Mouse (Mus musculus): ENCODE results near the gene Itga3. TPM values are rescaled to one million over a fixed set of nuclear protein-coding genes. Genes with fewer than 3 reads are reported as not detected.

Gene Itga3
- polyA plus RNA-seq, 1 experiment from 2014 or later: 9.5 TPM

GRCm38 (mm10) chr11:95006525-95007219, 69.9 kb downstream of the Itga3 start:
- Histone ChIP-seq H3K4me1 (peaks cover 45% of the 10 kb centered on the region), H3K9me3 (no peaks in the 10 kb centered on the region), H3K27ac (peak overlapping the region; percentile 67), H3K9ac (peak overlapping the region; percentile 24; the same call in 1 of the 2 replicates), H3K4me2 (peak overlapping the region; percentile 64), H3K4me3 (peak overlapping the region; percentile 42), H3K36me3 (peaks cover 41% of the 10 kb centered on the region), H3K27me3 (no peaks in the 10 kb centered on the region)
- 2% methylated on average over 27 of the region's 27 CpGs for WGBS
- peak; percentile 31; the same call in 1 of the 2 replicates for ATAC-seq (ENCODE audit: insufficient number of reproducible peaks, low FRiP score, low TSS enrichment, low read depth)

- H3K4me3 ChIP-seq: peak overlapping the region; percentile 42
- 25% methylated on average over 4 of the region's 4 CpGs for WGBS
Observed at GRCm38 (mm10) chr11:95006038-95006437, 70.6 kb downstream of the Itga3 start.

DNA sequence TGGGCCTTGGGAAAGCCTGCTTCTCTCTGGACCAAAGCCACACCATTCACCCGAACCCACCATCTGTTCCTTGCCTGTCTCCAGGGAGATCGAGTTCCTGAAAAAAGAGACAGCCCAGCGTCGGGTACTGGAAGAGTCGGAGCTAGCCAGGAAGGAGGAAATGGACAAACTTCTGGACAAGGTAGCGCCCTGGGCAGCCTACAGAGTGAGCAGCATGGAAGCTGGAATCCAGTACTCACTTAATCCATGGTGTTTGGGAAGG, 71.7 kb downstream of the Itga3 start:
- Histone ChIP-seq H3K36me3 (peaks cover 59% of the 10 kb centered on the region), H3K9ac (no peak overlapping the region), H3K4me2 (no peak overlapping the region), H3K27me3 (no peaks in the 10 kb centered on the region), H3K4me3 (no peak overlapping the region), H3K9me3 (no peaks in the 10 kb centered on the region), H3K4me1 (peaks cover 44% of the 10 kb centered on the region), H3K27ac (peak overlapping the region; percentile 3; the same call in 1 of the 2 replicates)
- ATAC-seq (ENCODE audit: insufficient number of reproducible peaks, low FRiP score, low TSS enrichment, low read depth): no peak
- 53% methylated on average over 6 of the region's 6 CpGs for WGBS

More at GRCm38 (mm10) chr11:95006038-95006437, 70.6 kb downstream of the Itga3 start:
- peaks cover 39% of the 10 kb centered on the region for H3K4me1 ChIP-seq
- ATAC-seq (ENCODE audit: insufficient number of reproducible peaks, low FRiP score, low TSS enrichment, low read depth): no peak
- no peaks in the 10 kb centered on the region for H3K9me3 ChIP-seq
- H3K4me2 ChIP-seq: peak overlapping the region; percentile 64
- H3K27ac ChIP-seq: peak overlapping the region; percentile 67
- 0 out of 2 replicates have a peak overlapping the region, but pooled peaks have one; percentile 17 for H3K9ac ChIP-seq
- H3K36me3 ChIP-seq: peaks cover 48% of the 10 kb centered on the region
- no peaks in the 10 kb centered on the region for H3K27me3 ChIP-seq

- no peak overlapping the region for H3K4me3 ChIP-seq
- H3K9me3 ChIP-seq: no peaks in the 10 kb centered on the region
- no peak for ATAC-seq (ENCODE audit: insufficient number of reproducible peaks, low FRiP score, low TSS enrichment, low read depth)
- peaks cover 45% of the 10 kb centered on the region for H3K4me1 ChIP-seq
- 80% methylated on average over 12 of the region's 12 CpGs for WGBS
- H3K9ac ChIP-seq: no peak overlapping the region
- H3K36me3 ChIP-seq: peaks cover 65% of the 10 kb centered on the region
- peak overlapping the region; percentile 3; the same call in 1 of the 2 replicates for H3K27ac ChIP-seq
- no peak overlapping the region for H3K4me2 ChIP-seq
- H3K27me3 ChIP-seq: no peaks in the 10 kb centered on the region
Observed at GRCm38 (mm10) chr11:95004136-95004936, 72.3 kb downstream of the Itga3 start.

DNA sequence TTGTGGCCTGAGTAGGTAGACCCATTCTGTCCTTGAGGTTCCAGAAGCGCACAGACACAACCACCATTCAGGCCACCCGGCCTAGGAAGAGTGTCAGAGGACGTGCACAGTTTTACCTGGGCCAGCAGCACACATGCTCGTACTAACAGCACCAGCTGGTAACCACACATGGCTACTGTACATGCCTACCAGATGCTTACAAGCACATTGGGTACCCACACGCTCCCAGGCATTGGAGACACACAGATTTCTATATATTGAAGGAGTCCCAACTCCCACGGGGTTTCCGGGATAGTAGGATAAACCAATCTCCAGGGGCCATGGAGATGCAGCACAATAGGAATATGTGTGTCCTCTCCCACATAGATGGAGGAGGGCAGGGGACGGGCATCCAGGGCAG, 73.9 kb downstream of the Itga3 start:
- no peak overlapping the region for H3K27ac ChIP-seq
- no peak overlapping the region for H3K9ac ChIP-seq
- no peaks in the 10 kb centered on the region for H3K9me3 ChIP-seq
- no peak overlapping the region for H3K4me2 ChIP-seq
- WGBS: 89% methylated on average over 8 of the region's 8 CpGs
- H3K27me3 ChIP-seq: no peaks in the 10 kb centered on the region
- ATAC-seq (ENCODE audit: insufficient number of reproducible peaks, low FRiP score, low TSS enrichment, low read depth): no peak
- no peak overlapping the region for H3K4me3 ChIP-seq
- H3K36me3 ChIP-seq: peaks cover 81% of the 10 kb centered on the region
- H3K4me1 ChIP-seq: peaks cover 47% of the 10 kb centered on the region

GRCm38 (mm10) chr11:95001584-95002347, 74.8 kb downstream of the Itga3 start:
- no peak for ATAC-seq (ENCODE audit: insufficient number of reproducible peaks, low FRiP score, low TSS enrichment, low read depth)
- no peak overlapping the region for H3K4me3 ChIP-seq
- no peak overlapping the region for H3K9ac ChIP-seq
- H3K4me1 ChIP-seq: peaks cover 39% of the 10 kb centered on the region
- no peaks in the 10 kb centered on the region for H3K27me3 ChIP-seq
- peaks cover 90% of the 10 kb centered on the region for H3K36me3 ChIP-seq
- no peaks in the 10 kb centered on the region for H3K9me3 ChIP-seq
- H3K4me2 ChIP-seq: no peak overlapping the region
- H3K27ac ChIP-seq: no peak overlapping the region
- 90% methylated on average over 21 of the region's 21 CpGs for WGBS

DNA sequence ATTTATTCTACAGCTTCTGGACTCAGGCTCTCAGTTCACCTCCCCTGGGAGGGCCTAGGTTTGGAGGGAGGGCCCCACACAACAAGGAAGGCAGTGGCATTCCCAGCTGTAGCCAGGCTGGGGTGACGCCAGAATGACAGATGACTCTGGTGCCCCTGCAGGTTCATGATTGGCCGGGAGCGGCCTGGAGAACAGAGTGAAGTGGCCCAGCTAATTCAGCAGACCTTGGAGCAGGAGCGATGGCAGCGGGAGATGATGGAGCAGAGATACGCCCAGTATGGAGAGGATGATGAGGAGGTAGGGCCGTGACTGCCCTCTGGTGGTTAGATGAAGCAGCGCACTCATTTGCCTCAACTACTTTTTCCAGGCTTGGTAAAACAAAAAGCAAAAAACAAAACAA, 75.5 kb downstream of the Itga3 start:
- peaks cover 35% of the 10 kb centered on the region for H3K4me1 ChIP-seq
- no peak for ATAC-seq (ENCODE audit: insufficient number of reproducible peaks, low FRiP score, low TSS enrichment, low read depth)
- no peaks in the 10 kb centered on the region for H3K27me3 ChIP-seq
- H3K4me3 ChIP-seq: no peak overlapping the region
- H3K36me3 ChIP-seq: peaks cover 97% of the 10 kb centered on the region
- H3K4me2 ChIP-seq: no peak overlapping the region
- H3K27ac ChIP-seq: peak overlapping the region; percentile 57
- H3K9ac ChIP-seq: no peak overlapping the region
- H3K9me3 ChIP-seq: no peaks in the 10 kb centered on the region
- 4% methylated on average over 8 of the region's 8 CpGs for WGBS

- H3K36me3 ChIP-seq: peaks cover 94% of the 10 kb centered on the region
- H3K27ac ChIP-seq: peak overlapping the region; percentile 57
- H3K9me3 ChIP-seq: no peaks in the 10 kb centered on the region
- 24% methylated on average over 4 of the region's 4 CpGs for WGBS
- H3K4me3 ChIP-seq: no peak overlapping the region
- peaks cover 35% of the 10 kb centered on the region for H3K4me1 ChIP-seq
- no peak overlapping the region for H3K4me2 ChIP-seq
- ATAC-seq (ENCODE audit: insufficient number of reproducible peaks, low FRiP score, low TSS enrichment, low read depth): no peak
- H3K9ac ChIP-seq: no peak overlapping the region
- no peaks in the 10 kb centered on the region for H3K27me3 ChIP-seq
Observed at GRCm38 (mm10) chr11:95000548-95000947, 76.1 kb downstream of the Itga3 start.

DNA sequence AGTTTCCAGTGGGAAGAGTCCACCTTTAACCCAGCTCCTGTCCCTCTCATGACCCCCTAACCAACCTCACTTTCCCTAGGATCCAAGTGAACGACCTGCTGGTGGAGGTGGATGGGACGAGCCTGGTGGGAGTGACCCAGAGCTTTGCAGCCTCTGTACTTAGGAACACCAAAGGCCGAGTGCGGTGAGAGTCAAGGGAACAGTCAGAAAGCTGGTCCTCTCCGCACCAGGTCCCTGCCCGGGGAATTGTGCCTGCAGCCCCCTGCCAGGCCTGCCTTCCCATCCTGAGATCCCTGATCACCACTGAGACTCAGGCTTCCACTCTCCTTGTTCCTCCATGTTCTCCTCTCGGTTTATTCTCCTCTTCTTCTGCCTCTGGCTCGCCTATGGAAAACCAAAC, 76.5 kb downstream of the Itga3 start:
- no peak overlapping the region for H3K4me2 ChIP-seq
- no peak overlapping the region for H3K4me3 ChIP-seq
- H3K9me3 ChIP-seq: no peaks in the 10 kb centered on the region
- WGBS: 60% methylated on average over 8 of the region's 8 CpGs
- H3K27ac ChIP-seq: peak overlapping the region; percentile 57; the same call in 1 of the 2 replicates
- no peaks in the 10 kb centered on the region for H3K27me3 ChIP-seq
- peaks cover 37% of the 10 kb centered on the region for H3K4me1 ChIP-seq
- no peak for ATAC-seq (ENCODE audit: insufficient number of reproducible peaks, low FRiP score, low TSS enrichment, low read depth)
- H3K9ac ChIP-seq: no peak overlapping the region
- H3K36me3 ChIP-seq: peaks cover 90% of the 10 kb centered on the region

DNA sequence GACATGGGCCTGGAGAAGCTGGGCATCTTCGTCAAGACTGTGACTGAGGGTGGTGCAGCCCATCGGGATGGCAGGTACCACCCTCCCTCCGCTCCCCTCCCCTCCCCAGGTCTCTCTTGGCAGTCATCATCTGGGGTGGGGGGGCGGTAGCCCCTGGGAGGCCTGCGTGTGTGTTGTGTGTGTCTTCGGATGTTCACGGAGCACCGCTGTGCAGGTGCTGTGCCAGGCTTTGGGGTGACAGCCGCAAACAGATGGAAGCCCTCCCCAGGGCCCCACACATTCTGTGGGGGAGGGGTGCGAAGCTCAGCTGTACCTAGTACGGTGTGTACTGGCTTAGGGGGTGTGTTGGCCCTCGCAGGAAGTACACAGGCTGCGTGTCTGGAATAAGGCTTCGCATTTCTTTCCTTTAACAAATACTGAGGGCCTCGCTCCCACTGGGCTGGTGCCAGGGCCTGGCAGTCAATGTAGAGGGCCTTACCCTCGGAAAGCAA, 78.5 kb downstream of the Itga3 start:
- Histone ChIP-seq H3K9me3 (no peaks in the 10 kb centered on the region), H3K4me1 (peaks cover 57% of the 10 kb centered on the region), H3K27ac (no peak overlapping the region), H3K4me3 (no peak overlapping the region), H3K9ac (no peak overlapping the region), H3K27me3 (no peaks in the 10 kb centered on the region), H3K36me3 (peaks cover 74% of the 10 kb centered on the region), H3K4me2 (no peak overlapping the region)
- no peak for ATAC-seq (ENCODE audit: insufficient number of reproducible peaks, low FRiP score, low TSS enrichment, low read depth)
- WGBS: 78% methylated on average over 16 of the region's 16 CpGs

GRCm38 (mm10) chr11:94997596-94997995, 79.0 kb downstream of the Itga3 start:
- H3K9ac ChIP-seq: no peak overlapping the region
- H3K9me3 ChIP-seq: no peaks in the 10 kb centered on the region
- no peak overlapping the region for H3K4me2 ChIP-seq
- no peak overlapping the region for H3K27ac ChIP-seq
- H3K4me3 ChIP-seq: no peak overlapping the region
- H3K27me3 ChIP-seq: no peaks in the 10 kb centered on the region
- ATAC-seq (ENCODE audit: insufficient number of reproducible peaks, low FRiP score, low TSS enrichment, low read depth): no peak
- 64% methylated on average over 5 of the region's 5 CpGs for WGBS
- peaks cover 62% of the 10 kb centered on the region for H3K4me1 ChIP-seq
- peaks cover 69% of the 10 kb centered on the region for H3K36me3 ChIP-seq

All from limb, embryonic 15.5 days (tissue).